Mouse (Mus musculus): Measurements from ENCODE around the gene Kif5c.
A peak's percentile ranks its signal among the peaks of the same experiment; 100 is the strongest.

Gene Kif5c

DNA sequence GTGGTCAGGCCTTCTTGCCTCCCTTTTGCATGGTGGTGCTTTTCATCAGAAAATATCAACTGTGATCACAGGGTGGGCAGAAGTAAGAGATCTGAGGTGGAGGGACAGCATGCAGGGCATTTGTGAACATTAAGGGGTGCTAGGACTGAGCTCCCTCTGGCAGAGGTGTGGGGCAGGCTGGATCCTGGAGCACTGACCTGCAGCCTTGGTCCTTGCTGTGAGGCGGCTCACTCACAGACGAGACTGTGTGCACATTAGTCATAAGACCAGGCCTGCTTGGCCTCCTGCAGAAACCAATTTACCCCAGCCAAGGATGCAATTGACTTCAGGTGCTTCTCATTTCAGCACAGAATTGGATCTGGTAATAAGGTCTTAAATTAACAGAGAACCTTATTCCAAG lies 128.6 kb downstream of the Kif5c start:
- DNase-seq (ENCODE audit: low read depth): no peak

DNA sequence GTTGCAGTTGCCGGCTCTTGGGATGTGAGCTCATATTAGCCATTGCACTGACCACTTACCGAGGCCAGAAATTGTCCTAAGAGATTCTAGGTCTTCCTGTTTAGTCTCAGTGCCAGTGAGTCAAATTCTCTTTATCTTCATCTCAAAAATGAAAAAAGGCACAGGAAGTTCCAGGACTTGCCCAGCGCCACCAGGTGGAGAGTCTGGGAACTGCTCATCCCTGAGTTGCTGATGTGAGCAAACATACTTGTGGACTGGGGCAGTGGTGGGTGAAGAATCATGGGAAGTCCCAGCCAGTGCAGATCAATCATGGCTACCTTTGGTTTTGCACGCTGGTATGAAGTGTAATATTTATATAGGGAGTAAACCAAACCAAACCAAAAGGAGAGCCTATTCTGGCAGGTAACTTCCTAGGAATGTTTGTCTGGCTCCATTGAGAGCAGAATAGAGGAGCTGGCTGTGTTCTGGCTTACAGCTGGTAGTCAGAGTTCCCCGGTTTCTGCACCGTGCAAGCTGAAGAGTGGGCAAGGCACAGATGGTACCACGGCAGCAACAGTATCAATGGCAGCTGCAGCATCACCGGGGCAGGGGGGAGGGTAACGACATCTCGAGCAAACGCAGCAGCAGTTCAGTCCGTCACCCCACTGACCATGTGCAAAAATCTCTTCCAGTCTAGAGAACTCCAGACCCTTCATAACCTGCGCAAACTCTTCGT lies 129.7 kb downstream of the Kif5c start:
- peak; percentile 40 for DNase-seq (ENCODE audit: low read depth)

DNA sequence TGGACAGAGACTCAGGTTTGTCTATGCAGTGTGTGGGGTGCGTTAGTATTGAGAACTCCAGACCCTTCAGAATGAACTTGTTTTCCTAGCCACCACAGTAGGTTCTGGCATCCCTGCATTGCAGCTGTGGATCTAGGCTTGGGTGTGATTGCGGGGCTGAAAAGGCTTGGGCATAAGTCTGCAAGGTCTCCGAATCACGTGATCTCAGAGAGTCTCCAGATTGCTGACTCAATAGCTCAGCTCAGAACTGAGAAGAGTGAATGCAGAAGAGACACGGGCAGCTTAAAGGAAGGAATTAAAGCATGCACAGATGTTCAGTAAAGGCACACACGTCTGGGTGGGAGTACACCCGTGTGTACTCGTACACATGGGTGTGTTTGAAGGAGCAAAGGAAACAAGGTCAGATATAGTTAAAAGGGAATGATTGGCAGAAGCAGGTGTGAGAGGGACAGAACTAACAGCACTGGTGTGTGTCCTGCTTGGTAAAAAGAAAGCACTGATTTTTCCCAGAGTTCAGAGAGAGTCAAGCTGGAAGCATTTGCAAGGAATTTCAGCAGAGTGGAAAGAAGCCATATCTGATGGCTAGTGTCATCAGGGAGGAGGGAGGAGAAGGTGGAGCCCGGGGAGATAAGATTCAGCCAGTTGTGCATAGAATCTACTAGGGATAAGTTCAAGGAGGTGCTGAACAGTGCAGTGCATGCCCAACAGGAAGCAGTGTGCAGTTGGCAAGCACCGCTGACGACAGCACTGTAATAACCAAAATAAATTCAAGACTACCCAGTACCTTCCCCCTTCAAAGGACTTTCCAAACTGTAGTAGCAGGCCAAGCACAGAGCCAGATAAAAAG lies 130.9 kb downstream of the Kif5c start:
- no peak for DNase-seq (ENCODE audit: low read depth)

- no peak for DNase-seq (ENCODE audit: low read depth)
Measured at GRCm38 (mm10) chr2:49751544-49752210, 132.6 kb downstream of the Kif5c start.

- DNase-seq (ENCODE audit: low read depth): no peak
Measured at GRCm38 (mm10) chr2:49752211-49752607, 133.1 kb downstream of the Kif5c start.

GRCm38 (mm10) chr2:49753062-49753461 lies 134.0 kb downstream of the Kif5c start:
- no peak for DNase-seq (ENCODE audit: low read depth)

- no peak for DNase-seq (ENCODE audit: low read depth)
Measured at GRCm38 (mm10) chr2:49755054-49755453, 136.0 kb downstream of the Kif5c start.

DNA sequence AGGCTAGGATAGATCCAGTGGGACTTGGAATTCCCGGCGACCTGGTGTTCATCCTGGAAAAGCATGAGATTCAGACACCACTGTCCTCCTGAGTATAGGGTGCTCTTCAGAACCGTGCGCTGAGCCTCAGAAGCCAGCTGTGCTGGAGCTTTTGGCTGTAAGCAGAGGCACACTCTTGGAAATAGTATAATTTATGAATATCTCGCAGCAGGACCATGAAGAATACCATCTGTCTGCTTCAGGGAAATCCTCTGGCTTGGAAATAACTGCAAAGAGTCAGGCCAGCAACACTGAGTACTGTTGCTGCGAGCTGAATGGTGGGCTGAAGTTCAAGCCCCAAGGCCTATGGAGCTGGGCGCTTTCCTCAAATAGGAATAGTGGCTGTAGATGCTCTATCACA lies 138.5 kb downstream of the Kif5c start:
- no peak for DNase-seq (ENCODE audit: low read depth)

DNA sequence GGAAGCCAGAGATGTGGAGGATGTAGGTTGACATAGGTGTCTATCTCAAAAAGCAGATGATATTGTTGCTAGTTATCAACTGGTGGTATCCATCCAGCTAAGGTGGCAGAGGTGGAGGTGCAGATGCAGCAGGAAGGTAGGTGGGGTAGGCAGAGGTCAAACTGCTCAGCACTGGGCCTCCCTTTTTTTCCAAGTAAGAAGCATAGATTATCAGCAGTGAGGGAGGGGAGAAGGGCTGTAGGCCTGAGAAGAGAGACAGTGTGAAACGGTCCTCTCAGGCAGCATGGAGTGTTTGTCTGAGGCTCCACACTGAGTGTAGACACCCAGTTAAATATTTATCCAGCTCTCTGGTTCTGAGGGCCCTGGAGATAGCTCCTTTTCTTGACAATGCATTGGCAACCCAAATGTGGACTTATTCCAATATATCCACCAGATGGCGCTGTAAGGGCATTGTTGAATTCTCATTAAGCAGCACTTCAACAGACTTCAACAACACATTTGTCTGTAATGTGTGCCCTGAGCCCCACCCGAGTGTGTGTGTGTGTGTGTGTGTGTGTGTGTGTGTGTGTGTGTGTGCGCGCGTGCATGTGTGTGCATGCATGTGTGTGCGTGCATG lies 145.3 kb downstream of the Kif5c start:
- peak; percentile 89 for DNase-seq (ENCODE audit: low read depth)

GRCm38 (mm10) chr2:49768916-49769315 lies 149.8 kb downstream of the Kif5c start:
- no peak for DNase-seq (ENCODE audit: low read depth)

- DNase-seq (ENCODE audit: low read depth): no peak
Measured at GRCm38 (mm10) chr2:49770440-49770839, 151.3 kb downstream of the Kif5c start.

DNA sequence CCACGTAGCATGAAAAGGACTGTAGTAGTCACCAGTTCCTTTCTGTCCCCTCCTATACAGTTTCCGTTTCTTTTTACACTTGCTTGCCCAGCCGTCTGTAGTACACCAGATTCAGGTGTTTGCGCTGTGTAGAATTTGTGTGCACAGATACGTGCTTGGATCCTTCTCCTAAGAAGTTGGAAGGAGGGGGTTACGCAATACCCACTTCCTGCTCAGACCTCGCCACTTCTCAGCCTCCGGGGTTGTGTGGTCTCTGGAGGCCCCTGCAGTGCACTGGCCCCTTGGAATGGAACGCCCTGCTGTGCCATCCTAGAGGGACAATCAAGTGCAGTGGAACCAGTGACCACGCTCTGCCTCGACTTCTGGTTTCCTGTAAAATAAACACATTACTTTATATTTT lies 152.1 kb downstream of the Kif5c start:
- no peak for DNase-seq (ENCODE audit: low read depth)

- no peak for DNase-seq (ENCODE audit: low read depth)
Measured at GRCm38 (mm10) chr2:49773194-49773931, 154.3 kb downstream of the Kif5c start.

GRCm38 (mm10) chr2:49774180-49774579 lies 155.1 kb downstream of the Kif5c start:
- no peak for DNase-seq (ENCODE audit: low read depth)

DNA sequence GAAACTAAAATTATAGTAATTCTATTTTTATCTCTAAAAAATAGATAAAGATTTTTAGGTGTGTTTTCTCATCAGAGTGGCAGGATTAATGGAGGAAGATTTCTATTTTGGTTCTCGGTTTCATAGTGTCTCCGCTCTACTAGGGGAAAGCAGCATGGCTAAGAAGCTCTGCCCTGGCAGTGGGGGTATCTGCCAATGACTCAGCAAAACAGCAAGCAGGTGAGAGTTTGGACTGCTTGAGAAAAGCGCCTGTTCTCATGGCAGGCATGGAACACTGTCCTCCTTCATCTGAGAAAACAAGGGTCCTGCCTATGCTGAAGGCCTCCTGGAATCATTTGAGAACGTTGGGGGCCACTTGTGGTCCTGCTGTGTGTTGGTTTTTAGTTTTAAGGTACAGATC lies 156.1 kb downstream of the Kif5c start:
- no peak for DNase-seq (ENCODE audit: low read depth)

DNA sequence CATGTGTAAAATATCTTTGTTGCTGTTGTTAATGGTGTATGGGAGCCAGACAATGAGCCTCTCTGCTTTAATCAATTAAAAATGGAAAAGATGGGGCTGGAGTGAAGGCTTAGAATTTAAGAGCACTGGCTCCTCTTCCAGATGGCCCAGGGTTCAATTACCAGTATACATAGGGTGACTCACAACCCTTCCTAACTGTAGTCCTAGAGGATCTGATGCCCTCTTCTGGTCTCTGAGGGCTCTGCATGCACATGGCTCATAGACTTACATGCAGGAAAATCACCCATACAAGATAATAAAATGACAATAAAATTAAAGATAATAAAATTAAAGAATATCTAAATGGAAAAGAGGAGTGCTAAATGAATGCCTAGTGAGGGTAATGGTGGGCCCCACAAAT lies 156.6 kb downstream of the Kif5c start:
- no peak for DNase-seq (ENCODE audit: low read depth)

GRCm38 (mm10) chr2:49776407-49776806 lies 157.3 kb downstream of the Kif5c start:
- DNase-seq (ENCODE audit: low read depth): no peak

DNA sequence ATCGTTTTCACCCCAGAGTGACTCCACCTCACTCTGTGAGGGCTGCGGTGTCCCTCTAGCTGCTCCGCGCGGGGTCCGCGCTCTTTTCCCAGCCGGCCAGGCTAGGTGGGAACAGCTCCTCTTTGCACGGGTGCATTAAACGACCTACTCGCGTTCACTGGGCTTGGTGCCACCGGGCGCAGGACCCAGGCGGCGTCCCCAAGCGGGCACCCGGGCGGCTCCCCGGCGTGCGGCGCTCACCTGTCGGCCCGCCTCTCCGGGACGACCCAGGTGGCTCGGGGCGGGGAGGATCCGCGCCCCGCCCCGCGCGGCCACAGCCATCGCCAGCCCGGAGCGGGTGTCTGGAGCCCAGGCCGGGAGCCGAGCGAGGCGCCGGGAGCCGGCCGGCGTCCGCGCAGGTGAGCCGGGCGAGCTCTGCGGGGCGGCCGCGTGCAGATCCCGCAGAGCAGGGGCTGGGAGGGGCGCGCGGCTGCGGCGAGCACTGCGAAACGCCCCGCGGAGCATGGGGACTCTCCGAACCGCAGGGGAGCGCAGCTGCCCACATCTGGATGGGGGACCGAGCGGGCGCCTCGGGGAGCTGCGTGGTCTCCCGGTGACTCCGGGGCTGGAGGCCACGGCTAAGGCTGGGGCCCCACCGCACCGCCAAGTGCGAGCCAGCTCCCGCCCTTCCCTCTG lies 168.4 kb downstream of the Kif5c start, which contains the start of gene Lypd6b:
Gene Lypd6b, plus strand, starts transcription at position 313 of the 675 bp plus-strand sequence.
- DNase-seq (ENCODE audit: low read depth): no peak

- DNase-seq (ENCODE audit: low read depth): no peak
Measured at GRCm38 (mm10) chr2:49788051-49788418, 168.9 kb downstream of the Kif5c start.

DNA sequence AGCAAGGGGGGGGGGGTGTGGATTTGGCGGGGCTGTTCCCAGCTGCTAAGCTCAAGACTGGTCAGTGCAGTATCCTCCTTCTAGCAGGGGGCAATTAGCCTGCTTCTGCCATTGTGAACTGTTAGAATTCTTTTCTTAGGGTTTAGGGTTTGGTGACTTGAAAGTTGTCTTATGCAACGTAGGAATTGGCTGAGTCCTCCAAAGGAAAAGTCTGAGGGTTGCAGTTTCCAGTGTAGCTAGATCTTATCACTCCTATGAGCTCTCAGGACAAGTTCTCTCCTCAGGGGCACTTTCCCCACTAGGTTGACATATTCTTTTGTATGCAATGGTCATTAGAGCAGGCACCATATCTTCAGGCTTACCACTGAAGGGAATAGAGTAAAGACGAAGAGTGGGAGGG lies 169.5 kb downstream of the Kif5c start:
- DNase-seq (ENCODE audit: low read depth): no peak

DNA sequence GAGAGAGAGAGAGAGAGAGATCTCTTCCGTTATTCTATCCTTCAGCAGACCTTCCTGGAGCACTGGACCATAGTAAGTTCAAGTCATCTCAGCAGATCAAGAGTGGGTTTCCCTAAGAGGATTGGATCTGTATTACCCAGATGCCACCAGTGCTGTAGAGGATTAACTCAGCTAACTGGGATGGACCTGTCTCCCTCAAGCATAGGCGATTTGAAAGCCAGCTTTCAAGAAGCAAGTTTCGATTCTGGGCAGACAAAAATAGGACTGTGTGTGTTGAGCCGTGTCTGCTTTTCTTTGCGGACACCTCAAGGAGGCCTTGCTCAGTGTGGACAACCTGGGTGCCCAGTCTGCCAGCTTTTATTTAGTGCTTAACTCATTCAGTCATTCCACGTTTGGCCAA lies 170.0 kb downstream of the Kif5c start:
- DNase-seq (ENCODE audit: low read depth): no peak
